Mouse (Mus musculus) embryonic facial prominence, embryonic 12.5 days (tissue): ENCODE measurements at regions not wholly inside any gene's neighbourhood (a gene's known extent, or its start where the extent isn't known, plus 50 kb on each side); places are given as distances from the start of the nearest gene placed in this dataset.
A peak's percentile ranks its signal among the peaks of the same experiment; 100 is the strongest.

Source experiments
- ATAC-seq: fragments of 200-750 bp; cut with Nextera tagmentation; 2 replicates; pipeline ENCODE4 v1.8.0; 2017; ENCODE audit not compliant: insufficient number of reproducible peaks, insufficient read depth, low FRiP score, low TSS enrichment
- H3K27ac ChIP-seq: fragments of 300-500 bp; sonication (generic); 2 replicates; pipeline ENCODE4 v1.5.1; 2016; ENCODE audit warnings: mild to moderate bottlenecking
- H3K27me3 ChIP-seq: fragments of 300-500 bp; sonication (generic); 2 replicates; pipeline ENCODE4 v1.6.1; 2016; ENCODE audit warnings: mild to moderate bottlenecking, moderate library complexity
- H3K36me3 ChIP-seq: fragments of 300-500 bp; sonication (generic); 2 replicates; pipeline ENCODE4 v1.6.1; 2016; ENCODE audit warnings: mild to moderate bottlenecking
- H3K4me1 ChIP-seq: fragments of 300-500 bp; sonication (generic); 2 replicates; pipeline ENCODE4 v1.6.1; 2016
- H3K4me2 ChIP-seq: fragments of 300-500 bp; sonication (generic); replicated peaks from 2 replicates; pipeline ENCODE4 v1.6.1; 2016; ENCODE audit warnings: mild to moderate bottlenecking, moderate library complexity
- H3K4me3 ChIP-seq: fragments of 300-500 bp; sonication (generic); 2 replicates; pipeline ENCODE4 v1.5.1; 2016; ENCODE audit warnings: mild to moderate bottlenecking
- H3K9ac ChIP-seq: fragments of 300-500 bp; sonication (generic); 2 replicates; pipeline ENCODE4 v1.6.1; 2016; ENCODE audit warnings: mild to moderate bottlenecking, moderate library complexity
- H3K9me3 ChIP-seq: fragments of 300-500 bp; sonication (generic); 2 replicates; pipeline ENCODE4 v1.6.1; 2016; ENCODE audit warnings: mild to moderate bottlenecking, moderate library complexity
- WGBS: fragments of 180-500 bp; shearing (Covaris S2); methylation state at CpG from one replicate; pipeline ENCODE4 v1.1.7; 2016; 5-methylcytosine and 5-hydroxymethylcytosine counted together

DNA sequence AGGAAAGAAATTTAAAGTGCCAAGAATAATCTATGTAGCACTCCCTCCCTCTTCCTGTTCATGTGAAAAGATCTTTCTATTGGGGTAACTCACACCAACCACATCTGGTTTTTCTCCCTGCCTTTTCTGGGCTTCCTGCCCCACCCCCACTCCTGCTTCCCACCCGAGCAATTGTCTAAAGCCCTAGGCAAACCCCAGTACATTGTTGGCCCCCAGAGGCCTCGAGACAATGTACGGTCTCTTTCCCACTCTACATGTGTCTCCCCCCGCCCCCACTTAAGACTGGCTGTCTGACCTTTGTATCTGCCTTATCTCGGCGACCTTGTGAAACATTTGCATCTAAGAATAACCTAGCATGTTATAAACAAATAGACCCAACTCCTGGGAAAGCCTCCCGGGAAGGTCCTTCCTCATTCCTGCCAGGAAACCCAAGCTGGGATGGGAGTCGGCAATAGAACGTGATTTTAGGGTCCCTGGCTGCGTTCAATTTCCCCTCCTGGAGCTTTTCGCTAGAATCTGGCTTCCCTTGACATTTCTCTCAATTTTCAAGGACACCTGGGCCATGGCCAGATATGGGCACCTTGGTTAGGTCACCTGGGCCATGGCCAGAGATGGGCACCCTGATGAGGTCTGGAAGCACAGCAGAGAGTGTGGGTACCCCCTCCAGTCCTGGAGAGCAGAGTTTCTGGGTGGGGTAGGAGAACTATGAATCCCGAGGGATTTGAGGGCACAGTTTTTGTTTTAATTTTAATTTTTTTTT, 97.9 kb upstream of the Map4k3 start:
- peak; percentile 68; the same call in 1 of the 2 replicates for ATAC-seq
- peak overlapping the region; percentile 31; the same call in 1 of the 2 replicates for H3K4me2 ChIP-seq

DNA sequence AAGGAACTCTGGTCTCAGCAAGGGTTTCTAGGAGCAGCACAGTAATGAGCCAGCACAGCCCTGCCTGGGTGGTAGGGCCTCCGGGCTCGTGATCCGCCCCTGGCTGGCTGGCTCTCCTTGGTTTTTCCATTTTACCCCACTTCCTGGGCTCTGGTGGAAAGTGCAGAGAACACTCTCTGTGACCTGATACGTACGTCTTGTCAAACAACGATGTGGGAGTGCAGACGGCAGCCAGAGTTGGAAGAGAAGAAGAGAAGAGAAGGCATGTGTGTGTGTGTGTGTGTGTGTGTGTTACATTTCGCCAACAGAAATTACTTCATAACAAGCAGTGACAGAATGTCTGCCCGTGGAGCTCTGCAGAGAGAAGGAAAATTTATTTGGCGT, 97.2 kb upstream of the Map4k3 start:
- Histone ChIP-seq H3K27ac (peak overlapping the region; percentile 81), H3K27me3 (no peaks in the 10 kb centered on the region), H3K4me3 (no peak overlapping the region), H3K36me3 (no peaks in the 10 kb centered on the region), H3K4me2 (peak overlapping the region; percentile 31), H3K9ac (no peak overlapping the region), H3K4me1 (peaks cover 24% of the 10 kb centered on the region), H3K9me3 (no peaks in the 10 kb centered on the region)
- peak; percentile 81 for ATAC-seq
- WGBS = 23% methylated on average over 10 of the region's 10 CpGs

More for the DNA sequence above, 97.9 kb upstream of the Map4k3 start:
- WGBS = 26% methylated on average over 12 of the region's 12 CpGs
- peaks cover 21% of the 10 kb centered on the region for H3K4me1 ChIP-seq
- H3K4me3 ChIP-seq = no peak overlapping the region
- H3K9ac ChIP-seq = no peak overlapping the region
- no peaks in the 10 kb centered on the region for H3K27me3 ChIP-seq
- H3K9me3 ChIP-seq = no peaks in the 10 kb centered on the region
- no peaks in the 10 kb centered on the region for H3K36me3 ChIP-seq
- H3K27ac ChIP-seq = peak overlapping the region; percentile 81

DNA sequence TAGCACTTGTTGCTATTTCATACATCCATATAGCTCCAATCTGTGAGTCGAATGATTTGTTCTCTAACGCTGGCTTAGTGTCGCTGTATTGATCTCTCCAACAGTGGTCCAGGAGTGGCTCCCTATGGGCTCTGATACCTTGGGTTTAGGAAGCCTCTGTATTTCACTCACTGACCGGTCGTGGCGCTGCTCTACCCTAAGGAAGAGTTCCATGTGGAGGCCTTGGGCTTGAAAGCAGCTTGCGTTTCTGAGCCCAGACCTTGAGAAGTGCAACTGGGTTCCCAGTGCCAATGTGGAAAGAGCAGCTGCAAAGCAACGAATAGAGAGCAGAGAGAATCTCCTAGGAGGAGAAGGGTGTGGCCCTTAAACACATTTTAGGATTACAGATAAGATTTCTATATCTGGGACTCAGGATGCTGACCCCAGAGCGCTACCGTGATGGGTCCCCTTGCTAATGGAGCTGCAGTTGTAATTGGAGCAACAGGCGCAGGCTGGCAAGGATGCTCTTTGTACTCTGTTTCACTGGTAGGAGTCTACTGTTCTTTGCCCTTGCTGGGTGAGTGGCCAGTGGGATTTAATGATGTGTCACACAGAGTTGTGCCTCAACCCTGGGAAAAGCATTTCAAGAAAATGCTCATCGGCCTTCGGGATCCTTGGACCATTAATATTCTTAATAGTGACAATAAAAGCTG, 96.7 kb upstream of the Map4k3 start:
- Histone ChIP-seq H3K9ac (no peak overlapping the region), H3K4me2 (peak overlapping the region; percentile 31), H3K4me3 (no peak overlapping the region), H3K9me3 (no peaks in the 10 kb centered on the region), H3K27ac (peak overlapping the region; percentile 81), H3K27me3 (no peaks in the 10 kb centered on the region), H3K36me3 (no peaks in the 10 kb centered on the region), H3K4me1 (peaks cover 24% of the 10 kb centered on the region)
- WGBS = 78% methylated on average over 13 of the region's 13 CpGs
- no peak for ATAC-seq

DNA sequence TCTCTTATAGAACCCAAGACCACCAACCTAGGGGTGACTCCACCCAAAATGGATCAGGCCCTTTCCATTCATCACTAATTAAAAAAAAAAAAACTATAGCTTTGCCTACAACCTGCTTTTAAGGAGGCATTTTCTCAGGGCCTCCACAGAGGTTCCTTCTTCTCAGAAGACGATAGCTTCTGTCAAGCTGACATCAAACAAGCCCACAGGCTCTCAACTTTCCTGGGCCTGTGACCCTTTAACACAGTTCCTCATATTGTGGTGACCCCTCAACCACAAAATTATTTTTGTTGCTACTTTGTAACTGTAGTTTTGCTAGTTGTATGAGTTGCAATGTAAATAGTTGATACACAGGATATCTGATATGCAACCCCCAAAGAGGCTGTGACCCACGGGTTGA, 96.0 kb upstream of the Map4k3 start:
- Histone ChIP-seq H3K4me1 (peaks cover 24% of the 10 kb centered on the region), H3K27me3 (no peaks in the 10 kb centered on the region), H3K4me3 (no peak overlapping the region), H3K9me3 (no peaks in the 10 kb centered on the region), H3K36me3 (no peaks in the 10 kb centered on the region), H3K27ac (no peak overlapping the region), H3K4me2 (no peak overlapping the region), H3K9ac (no peak overlapping the region)
- WGBS = 80% methylated on average over 2 of the region's 2 CpGs
- no peak for ATAC-seq

DNA sequence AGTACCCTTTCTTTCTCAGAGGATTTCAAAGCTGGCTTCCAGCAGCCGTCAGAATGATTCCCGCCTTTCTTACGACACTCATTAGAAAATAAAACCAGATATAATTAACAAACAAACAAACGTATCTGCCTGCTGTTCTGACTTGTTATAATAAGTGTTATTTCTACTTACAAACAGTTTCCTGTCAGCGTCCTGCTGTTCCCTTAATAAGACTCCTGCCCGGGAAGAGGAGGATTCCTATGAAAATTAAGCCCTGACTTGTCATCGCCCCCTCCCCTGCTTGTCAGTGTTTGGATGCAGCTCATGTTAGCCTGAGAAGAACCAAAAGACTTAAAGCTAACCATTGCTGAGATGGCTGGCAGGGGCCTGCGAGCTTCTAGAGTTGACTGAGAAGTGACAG, 92.6 kb upstream of the Map4k3 start:
- ATAC-seq = no peak
- H3K27me3 ChIP-seq = no peaks in the 10 kb centered on the region
- H3K27ac ChIP-seq = no peak overlapping the region
- 58% methylated on average over 8 of the region's 8 CpGs for WGBS
- H3K4me3 ChIP-seq = no peak overlapping the region
- H3K9ac ChIP-seq = no peak overlapping the region
- no peaks in the 10 kb centered on the region for H3K36me3 ChIP-seq
- H3K9me3 ChIP-seq = no peaks in the 10 kb centered on the region
- no peak overlapping the region for H3K4me2 ChIP-seq
- peaks cover 18% of the 10 kb centered on the region for H3K4me1 ChIP-seq

DNA sequence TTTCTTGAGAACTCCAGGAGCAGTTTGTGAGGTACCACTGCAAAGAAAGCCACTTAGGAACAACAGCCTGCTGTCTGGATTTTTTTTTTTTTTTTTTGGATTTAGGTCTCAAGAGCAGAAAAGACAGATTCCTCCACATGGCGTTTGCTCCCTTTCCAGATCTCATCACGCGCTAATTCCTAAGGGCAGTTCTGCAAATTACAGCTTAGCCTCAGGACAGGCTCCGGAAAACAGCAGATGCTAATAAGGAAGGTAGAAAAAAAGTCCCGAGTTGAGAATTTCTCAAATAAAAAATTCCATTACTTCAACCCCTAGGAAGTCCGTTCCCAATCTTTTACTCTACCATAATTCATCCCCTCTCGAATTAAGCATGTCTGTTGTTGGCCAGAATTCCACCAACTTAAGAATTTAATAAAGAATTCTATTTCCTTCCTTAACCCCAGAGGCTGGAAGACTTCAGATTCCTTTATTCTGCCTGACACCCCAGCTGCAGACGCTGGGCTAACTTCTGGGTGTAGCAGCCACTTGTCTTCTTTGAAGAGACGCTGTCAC, 90.3 kb upstream of the Map4k3 start:
- Histone ChIP-seq H3K36me3 (no peaks in the 10 kb centered on the region), H3K27ac (no peak overlapping the region), H3K4me2 (no peak overlapping the region), H3K9ac (no peak overlapping the region), H3K4me1 (peaks cover 9% of the 10 kb centered on the region; the same call in 1 of the 2 replicates), H3K27me3 (no peaks in the 10 kb centered on the region), H3K4me3 (no peak overlapping the region), H3K9me3 (no peaks in the 10 kb centered on the region)
- no peak for ATAC-seq
- 41% methylated on average over 9 of the region's 9 CpGs for WGBS

DNA sequence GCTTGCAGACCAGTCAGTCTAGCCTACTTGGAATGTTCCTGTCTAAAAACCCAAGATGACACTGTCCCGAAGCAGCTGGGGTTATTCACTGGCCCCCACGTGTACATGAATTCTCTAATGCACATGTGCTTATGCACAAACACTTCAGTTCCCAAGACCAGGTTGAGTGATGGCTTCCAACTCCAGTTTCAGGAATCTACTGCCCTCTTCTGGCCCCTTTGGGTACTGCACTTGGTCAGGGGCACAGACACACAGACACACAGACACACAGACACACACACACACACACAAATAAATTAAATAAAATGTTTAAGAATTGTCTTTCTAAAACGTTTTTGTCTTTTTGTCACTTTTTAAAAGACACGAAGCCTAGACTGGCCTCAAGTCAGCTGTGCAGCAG, 87.5 kb upstream of the Map4k3 start:
- no peak overlapping the region for H3K9ac ChIP-seq
- H3K36me3 ChIP-seq = no peaks in the 10 kb centered on the region
- no peaks in the 10 kb centered on the region for H3K27me3 ChIP-seq
- H3K4me2 ChIP-seq = no peak overlapping the region
- 76% methylated on average over 4 of the region's 4 CpGs for WGBS
- peaks cover 7% of the 10 kb centered on the region; the same call in 1 of the 2 replicates for H3K4me1 ChIP-seq
- no peak overlapping the region for H3K4me3 ChIP-seq
- ATAC-seq = no peak
- no peaks in the 10 kb centered on the region for H3K9me3 ChIP-seq
- no peak overlapping the region for H3K27ac ChIP-seq

DNA sequence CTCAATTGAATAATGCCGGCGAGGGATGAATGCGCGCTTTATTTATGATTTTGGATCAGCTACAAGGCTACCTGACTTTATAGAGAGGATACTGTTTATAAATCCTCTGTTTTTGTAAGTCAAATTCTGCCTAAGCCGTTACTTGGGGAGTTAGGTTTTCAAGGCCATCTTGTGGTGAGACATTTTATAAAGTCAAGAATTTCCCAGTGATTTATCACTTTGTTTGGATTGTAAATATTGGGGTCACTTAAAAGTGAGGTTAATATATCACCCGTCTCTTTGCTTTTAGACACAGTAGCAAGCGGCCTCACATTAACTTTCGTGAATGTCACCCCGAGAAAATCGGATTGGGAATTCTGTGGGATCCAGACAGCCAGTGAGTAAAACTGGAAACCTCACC, 84.9 kb upstream of the Map4k3 start:
- peaks cover 3% of the 10 kb centered on the region; the same call in 1 of the 2 replicates for H3K4me1 ChIP-seq
- ATAC-seq = no peak
- no peaks in the 10 kb centered on the region for H3K9me3 ChIP-seq
- no peak overlapping the region for H3K4me2 ChIP-seq
- no peak overlapping the region for H3K4me3 ChIP-seq
- H3K27ac ChIP-seq = no peak overlapping the region
- 90% methylated on average over 10 of the region's 10 CpGs for WGBS
- no peaks in the 10 kb centered on the region for H3K27me3 ChIP-seq
- H3K36me3 ChIP-seq = no peaks in the 10 kb centered on the region
- no peak overlapping the region for H3K9ac ChIP-seq

DNA sequence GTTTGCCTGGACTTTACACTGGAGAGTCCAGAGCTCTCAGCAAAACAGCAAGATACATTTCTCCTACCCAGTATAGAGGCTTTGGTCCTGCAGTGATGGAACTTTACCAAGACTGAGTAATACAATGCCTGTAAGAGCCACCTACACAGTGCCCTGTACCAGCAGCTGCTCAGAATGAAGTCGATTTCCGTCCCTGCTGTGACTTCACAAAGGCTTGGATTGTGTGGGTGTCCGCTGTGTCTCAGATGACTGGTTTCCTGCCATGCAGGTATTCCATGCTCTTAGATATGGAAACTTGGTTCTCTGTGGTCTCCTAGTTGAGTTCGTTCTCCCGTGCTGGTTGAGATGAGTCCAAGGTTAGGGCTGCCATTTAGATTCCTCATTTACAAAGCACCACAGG, 81.0 kb upstream of the Map4k3 start:
- Histone ChIP-seq H3K9me3 (no peaks in the 10 kb centered on the region), H3K9ac (no peak overlapping the region), H3K27me3 (no peaks in the 10 kb centered on the region), H3K4me1 (no peaks in the 10 kb centered on the region), H3K36me3 (no peaks in the 10 kb centered on the region), H3K4me2 (no peak overlapping the region), H3K4me3 (no peak overlapping the region), H3K27ac (no peak overlapping the region)
- ATAC-seq = no peak
- 77% methylated on average over 5 of the region's 5 CpGs for WGBS

DNA sequence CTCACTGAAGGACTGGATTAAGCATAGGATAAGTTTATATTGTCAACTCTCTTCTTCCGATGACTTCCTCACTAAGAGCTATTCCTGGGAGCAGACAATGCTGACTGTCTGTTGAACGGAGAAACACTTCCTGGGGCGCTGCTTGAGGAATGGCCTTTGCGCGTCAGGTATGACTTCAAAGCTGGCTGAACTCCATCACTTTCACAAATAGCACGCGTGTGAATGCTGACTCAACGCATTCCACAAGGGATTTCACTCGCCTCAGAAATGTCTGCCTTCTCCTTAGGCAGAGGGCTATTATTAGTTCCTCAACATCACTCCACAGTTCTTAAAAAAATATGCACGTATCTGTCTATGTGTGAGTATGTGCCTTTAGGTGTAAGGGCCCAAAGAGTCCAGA, 79.8 kb upstream of the Map4k3 start:
- no peak overlapping the region for H3K4me2 ChIP-seq
- no peak overlapping the region for H3K9ac ChIP-seq
- ATAC-seq = no peak
- 69% methylated on average over 10 of the region's 10 CpGs for WGBS
- no peaks in the 10 kb centered on the region for H3K36me3 ChIP-seq
- no peaks in the 10 kb centered on the region for H3K9me3 ChIP-seq
- no peak overlapping the region for H3K4me3 ChIP-seq
- H3K27me3 ChIP-seq = no peaks in the 10 kb centered on the region
- H3K4me1 ChIP-seq = no peaks in the 10 kb centered on the region
- H3K27ac ChIP-seq = no peak overlapping the region

DNA sequence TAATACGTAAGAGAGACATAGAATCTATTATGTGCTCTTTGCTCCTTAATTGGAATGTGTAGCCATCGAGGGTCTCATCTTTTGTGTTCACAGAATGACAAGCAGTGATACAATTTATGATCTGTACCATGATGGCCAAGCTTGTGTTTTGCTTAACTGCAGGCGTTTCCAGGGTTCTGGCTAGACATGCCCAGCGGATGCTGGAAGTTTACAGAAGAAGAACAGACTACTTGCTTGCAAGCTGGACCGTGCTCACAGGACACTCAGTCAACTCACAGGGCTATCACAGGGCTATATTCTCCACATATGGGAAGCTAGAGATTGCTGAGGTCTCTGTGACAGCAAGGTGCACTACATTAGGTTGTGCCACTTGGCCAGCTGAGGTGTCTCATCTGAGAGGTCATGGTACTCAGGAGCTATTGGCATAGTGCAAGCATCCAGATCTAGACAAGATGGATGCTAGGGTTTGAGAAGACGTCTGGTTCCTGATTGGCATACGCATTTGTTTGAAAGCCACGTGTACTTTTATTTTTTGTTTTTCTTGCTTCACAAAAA, 75.2 kb upstream of the Map4k3 start:
- ATAC-seq = no peak
- Histone ChIP-seq H3K9ac (no peak overlapping the region), H3K27ac (no peak overlapping the region), H3K4me2 (no peak overlapping the region), H3K9me3 (no peaks in the 10 kb centered on the region), H3K36me3 (no peaks in the 10 kb centered on the region), H3K27me3 (no peaks in the 10 kb centered on the region), H3K4me3 (no peak overlapping the region), H3K4me1 (peaks cover 19% of the 10 kb centered on the region)
- 75% methylated on average over 8 of the region's 8 CpGs for WGBS

DNA sequence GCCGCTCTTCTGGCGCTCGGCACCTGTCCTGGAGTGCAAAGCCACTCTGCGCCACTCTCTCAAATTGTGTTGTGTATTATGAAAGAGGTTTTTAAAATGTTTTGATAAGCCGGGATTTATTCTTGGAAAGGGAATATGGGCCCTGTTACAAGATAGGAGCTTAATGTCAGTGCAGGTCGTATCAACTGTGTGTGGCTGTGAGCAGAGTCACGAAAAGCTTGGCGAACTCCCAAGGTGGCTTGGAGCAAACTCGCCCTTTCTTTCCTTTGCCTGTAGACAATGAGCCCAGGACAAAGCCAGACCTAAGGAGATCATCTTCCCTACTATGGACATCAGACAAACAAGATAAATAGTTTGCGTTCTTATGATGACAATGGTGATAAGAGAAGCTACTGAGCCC, 74.3 kb upstream of the Map4k3 start:
- Histone ChIP-seq H3K9me3 (no peaks in the 10 kb centered on the region), H3K36me3 (no peaks in the 10 kb centered on the region), H3K4me3 (no peak overlapping the region), H3K27ac (no peak overlapping the region), H3K4me1 (peaks cover 19% of the 10 kb centered on the region), H3K4me2 (no peak overlapping the region), H3K27me3 (no peaks in the 10 kb centered on the region), H3K9ac (no peak overlapping the region)
- 68% methylated on average over 10 of the region's 10 CpGs for WGBS
- ATAC-seq = no peak
